Mouse (Mus musculus): ENCODE results near the gene Cops3. TPM values are rescaled to one million over a fixed set of nuclear protein-coding genes. Genes with fewer than 3 reads are reported as not detected.
A peak's percentile ranks its signal among the peaks of the same experiment; 100 is the strongest.

Cops3 gene
- total RNA-seq, 4 experiments from 2014 or later = 71.2 to 74.2 (median 72.7) TPM

DNA sequence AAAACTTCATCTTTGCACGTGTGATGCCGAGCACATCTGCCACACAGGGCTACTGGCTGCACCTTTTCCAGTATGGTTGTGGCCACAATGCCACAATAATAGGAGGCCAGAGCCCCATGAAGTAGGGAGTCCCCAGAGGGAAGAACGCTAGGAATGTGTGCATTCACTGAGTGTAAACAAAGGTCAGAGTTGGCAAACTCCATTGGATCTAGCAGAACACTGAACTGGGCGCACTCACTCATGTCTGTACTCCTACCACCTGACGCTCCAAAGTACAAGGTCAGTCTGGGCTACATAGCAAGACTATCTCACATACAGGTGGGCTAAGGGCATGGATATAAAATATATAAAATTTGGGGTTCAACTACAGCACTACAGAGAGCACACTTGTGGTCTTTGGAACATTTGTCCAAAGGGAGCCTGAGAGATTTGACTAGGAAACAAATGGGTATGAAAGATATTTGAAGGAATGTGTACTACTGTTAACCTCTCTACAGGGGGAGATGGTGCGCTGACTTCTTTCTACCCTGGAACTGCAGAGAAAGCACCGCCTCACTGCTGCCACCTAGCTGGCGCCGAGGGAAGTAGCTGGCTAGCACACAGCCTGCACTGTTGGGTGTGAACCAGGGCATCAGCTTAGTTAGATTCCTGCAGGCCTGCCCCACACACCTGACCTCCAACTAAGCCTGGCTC is 61.3 kb downstream of the Cops3 start:
- DNase-seq (ENCODE audit: low spot score) = peak; percentile 72

- no peak for DNase-seq (ENCODE audit: low spot score)
Observed at GRCm38 (mm10) chr11:59777259-59777658, 62.4 kb downstream of the Cops3 start.

DNA sequence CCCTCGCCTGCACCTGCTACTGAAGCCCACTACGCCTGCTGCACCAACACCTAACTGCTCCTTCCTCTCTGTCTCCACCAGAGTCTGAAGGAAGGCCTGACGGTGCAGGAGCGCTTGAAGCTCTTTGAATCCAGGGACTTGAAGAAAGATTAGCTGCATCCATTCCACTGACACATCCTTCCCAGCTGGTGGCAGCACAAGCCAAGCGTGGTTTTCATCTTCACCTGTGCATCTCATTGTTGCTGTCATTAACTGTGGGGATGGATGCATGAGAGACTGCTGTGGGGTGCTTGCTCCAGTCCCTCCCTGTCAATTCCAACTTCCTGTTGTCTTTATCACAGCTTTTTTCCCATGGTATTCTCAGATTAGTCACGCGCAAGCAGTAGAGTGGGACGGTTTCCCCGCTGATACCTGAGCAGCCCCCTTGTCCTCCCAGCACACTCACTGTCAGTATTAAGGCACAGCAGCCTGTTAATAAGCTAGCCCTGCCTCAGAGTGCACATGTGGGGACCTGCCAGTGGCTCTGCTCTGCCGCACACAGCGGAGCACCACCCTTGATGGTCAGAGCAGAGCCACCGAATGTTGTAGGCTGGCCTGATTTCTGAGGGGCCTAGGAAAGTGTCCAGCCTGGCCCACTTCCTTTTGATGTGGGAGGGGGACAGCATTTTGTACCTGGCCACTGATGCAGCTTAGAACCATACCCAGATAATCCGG is 64.0 kb downstream of the Cops3 start:
- no peak for DNase-seq (ENCODE audit: low spot score)

DNA sequence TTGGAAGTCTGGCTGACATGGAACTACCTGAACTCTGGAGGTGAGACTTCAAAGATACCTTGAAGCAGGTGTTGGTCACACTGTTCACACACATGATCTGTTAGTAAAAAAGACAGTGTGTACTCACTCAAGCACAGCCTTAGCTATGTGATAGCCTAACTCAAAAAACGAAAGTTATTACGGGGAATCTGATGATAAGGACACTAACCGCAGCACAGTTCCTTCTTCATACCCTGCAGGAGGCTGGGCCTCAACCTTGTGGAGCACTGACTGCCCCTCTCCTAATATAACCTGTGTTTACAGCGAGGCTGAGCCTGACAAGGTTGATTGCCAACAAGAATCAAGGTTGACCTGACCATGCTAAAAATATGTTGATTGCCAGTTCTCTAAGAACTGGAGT is 65.1 kb downstream of the Cops3 start:
- DNase-seq (ENCODE audit: low spot score) = no peak

- no peak for DNase-seq (ENCODE audit: low spot score)
Observed at GRCm38 (mm10) chr11:59772902-59773301, 66.7 kb downstream of the Cops3 start.

DNA sequence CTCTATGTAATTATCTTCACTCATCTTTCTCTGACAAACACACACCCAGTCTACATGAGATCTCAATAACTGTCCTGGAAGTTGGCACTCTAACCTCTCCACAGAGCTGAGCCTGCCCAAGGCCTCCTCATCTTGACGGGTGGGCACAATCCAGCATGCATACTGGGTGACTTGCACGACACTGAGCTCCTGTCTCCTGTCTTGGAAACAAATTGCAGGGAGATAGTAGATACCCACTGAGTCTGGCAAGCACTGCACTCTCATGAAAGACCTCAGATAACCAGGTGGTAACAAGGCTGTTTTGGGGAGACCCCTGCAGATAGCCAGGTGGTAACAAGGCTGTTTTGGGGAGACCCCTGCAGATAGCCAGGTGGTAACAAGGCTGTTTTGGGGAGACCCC is 67.3 kb downstream of the Cops3 start:
- DNase-seq (ENCODE audit: low spot score) = no peak

GRCm38 (mm10) chr11:59770753-59771152 is 68.9 kb downstream of the Cops3 start:
- no peak for DNase-seq (ENCODE audit: low spot score)

DNA sequence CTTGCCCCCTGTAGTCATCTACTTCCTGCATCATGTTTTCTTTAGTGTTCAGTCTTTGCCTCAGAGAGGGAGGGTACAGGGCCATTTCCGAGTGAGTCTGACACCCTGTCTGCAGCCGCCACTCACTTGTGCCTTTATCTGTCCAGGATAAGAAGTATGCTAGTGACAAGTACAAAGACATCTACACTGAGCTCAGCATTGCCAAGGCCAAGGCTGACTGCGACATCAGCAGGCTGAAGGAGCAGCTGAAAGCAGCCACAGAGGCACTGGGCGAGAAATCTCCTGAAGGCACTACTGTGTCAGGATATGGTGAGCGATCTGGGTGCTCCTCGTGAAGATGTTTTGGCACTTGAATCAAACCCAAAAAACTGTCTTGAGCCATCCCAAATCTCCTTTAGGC is 69.9 kb downstream of the Cops3 start:
- no peak for DNase-seq (ENCODE audit: low spot score)

GRCm38 (mm10) chr11:59769307-59769706 is 70.3 kb downstream of the Cops3 start:
- no peak for DNase-seq (ENCODE audit: low spot score)

Other genes starting within 250 kb of the Cops3 start
- not detected for gene Olfr223, start 246.5 kb downstream of the Cops3 start, total RNA-seq (2022)
- 100 to 1,000 TPM; 121 to 152 (median 127) TPM for gene Mprip, start 178.5 kb downstream of the Cops3 start, total RNA-seq (2022)
- gene Pld6, start 52.2 kb downstream of the Cops3 start, total RNA-seq (2022) = 1 to 10 TPM in 2 of 4 experiments, under 1 TPM in 2; 0.60 to 1.2 (median 0.89) TPM
- 10 to 100 TPM; 26.7 to 46.9 (median 42.1) TPM for gene Flcn, start 29.8 kb downstream of the Cops3 start, total RNA-seq (2022)
- 10 to 100 TPM; 24.3 to 32.0 (median 26.8) TPM for gene Nt5m, start 391 bp downstream of the Cops3 start, total RNA-seq (2022)
- 10 to 100 TPM; 24.0 to 33.6 (median 30.4) TPM for gene Med9, start 108.4 kb upstream of the Cops3 start, total RNA-seq (2022)
- gene Rasd1, start 125.1 kb upstream of the Cops3 start, total RNA-seq (2022) = 1 to 10 TPM; 3.8 to 8.3 (median 5.3) TPM
- 1 to 10 TPM; 1.6 to 2.6 (median 2.1) TPM for gene Pemt, start 206.7 kb upstream of the Cops3 start, total RNA-seq (2022)

Measured in heart, adult 8-10 months (tissue).